Mouse (Mus musculus): ENCODE data around the gene Pitpnc1.

Pitpnc1 gene

DNA sequence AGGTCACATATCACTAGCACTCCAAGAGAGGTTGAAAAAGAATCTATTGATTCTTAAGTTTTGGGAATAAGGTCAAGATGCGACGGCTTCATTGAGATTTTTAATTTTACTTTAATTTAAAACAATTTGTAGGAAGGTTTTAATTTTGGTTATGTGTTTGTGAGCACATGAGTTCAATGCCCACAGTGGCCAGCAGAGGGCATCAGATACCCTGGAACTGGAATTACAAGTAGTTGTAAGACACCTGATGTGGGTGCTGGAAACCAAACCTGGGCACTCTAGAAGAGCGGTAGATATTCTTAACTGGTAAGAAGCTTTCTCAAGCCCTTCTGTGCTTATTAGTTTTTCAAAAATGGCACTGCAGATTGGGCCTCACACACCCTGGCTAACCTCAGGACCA is 203.0 kb downstream of the Pitpnc1 start:
- DNase-seq = no peak

DNA sequence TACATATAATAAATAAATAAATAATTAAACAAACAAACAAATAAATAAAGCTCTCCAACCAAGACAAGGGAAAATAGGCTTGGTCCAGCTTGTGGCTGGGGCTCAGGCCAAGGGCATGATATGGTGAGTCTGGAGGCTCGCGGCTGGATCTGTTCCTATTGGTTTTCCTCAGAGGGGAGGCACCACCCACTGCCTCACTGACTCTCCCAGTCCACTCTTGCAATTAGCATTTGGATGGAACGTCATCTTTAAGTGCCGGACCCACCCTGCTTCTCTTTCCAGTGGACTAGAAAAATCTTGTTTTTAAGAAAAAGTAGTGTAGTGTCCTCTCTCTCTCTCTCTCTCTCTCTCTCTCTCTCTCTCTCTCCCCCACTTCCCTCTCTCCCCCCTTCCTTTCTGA is 204.6 kb downstream of the Pitpnc1 start:
- no peak for DNase-seq

DNA sequence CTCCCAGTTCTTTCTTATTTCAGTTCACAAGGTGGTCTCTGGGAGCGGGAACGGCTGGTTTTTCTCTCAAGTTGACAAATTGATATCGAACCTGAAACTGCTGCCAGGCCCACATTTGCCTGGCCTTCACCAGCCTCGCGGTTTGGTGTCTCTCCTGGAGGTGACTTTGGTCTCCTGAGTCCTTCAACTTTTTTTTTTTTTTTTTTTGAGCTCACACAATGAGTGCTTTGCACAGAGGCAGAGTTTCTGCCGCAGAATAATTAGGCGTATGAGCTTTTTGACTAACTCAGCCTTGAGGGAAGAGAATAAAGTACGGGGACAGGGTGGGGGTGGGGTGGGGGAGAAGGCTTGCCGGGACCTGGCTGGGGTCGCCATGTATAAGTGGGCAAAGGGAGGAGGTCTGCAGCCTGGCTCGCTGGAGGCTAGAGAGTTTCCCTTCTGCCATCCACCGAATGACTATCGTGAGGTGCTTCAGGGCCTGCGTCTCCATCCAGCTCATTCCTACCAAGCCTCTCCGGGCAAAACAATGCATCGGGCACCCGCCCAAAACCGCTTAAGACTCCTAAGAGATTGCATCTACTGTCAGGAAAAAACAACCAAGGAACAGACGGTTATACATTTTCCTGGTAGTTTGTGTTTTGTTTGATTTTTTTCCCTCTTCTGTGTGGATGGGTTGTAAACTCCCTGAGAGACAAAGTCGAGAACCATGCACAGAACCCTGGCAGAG is 205.4 kb downstream of the Pitpnc1 start:
- DNase-seq = no peak

DNA sequence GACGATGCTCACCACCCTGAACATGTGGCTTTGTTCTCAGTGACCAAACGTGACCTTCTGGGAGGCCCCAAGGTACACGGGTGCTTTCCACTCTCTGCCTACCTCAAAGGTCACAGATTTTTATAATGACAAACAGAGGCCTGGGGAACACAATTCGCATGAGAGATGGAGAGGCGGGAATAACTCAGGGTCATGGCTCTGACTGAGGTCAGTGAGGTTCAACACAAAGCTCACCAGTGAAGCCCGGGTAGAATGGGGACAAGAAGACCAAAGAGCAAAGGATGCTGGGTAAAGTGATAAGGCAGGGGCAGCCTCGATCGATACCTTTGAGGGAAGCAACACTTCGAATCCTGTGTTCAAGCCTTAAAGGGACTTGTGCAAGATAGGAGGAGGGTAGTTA is 206.7 kb downstream of the Pitpnc1 start:
- no peak for DNase-seq

DNA sequence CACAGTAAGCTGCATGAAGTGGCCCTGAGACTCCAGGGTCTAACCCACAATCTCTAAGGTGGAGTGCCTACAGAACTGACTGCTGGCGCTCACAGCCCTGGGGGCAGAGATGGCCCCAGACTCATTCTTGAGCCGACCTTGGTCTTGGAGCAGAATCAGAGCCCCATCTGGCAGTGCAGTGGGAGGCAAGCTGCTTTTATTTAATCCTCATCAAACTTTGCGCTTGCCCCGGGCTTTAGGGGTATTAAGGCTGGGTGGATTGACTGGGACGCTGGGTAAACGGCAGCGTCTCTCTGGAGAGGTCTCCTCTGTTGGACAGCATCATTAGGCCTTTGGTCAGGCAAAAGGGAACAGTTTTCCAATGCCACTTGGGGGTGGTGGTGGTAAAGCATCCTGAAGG is 211.1 kb downstream of the Pitpnc1 start:
- DNase-seq = no peak

DNA sequence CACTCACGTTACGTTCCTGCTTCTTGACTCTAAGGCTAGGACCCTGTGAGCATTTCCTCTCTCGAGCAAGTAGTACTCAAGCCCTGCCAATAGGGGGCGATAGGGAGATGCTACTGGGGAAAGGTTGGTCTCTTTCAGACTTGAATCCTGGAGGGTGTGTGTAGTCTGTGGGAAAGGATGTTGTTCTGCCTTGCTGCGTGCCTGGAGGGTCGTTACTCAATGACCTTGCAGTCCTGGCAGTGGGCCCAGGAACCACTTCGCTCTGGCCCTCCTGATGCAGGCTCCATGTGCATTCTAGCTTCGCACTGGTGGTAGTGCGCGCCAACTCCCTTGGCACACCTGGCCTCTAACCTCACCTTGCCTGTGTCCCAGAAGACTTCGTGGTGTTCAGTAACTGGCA is 215.3 kb downstream of the Pitpnc1 start:
- DNase-seq = no peak

DNA sequence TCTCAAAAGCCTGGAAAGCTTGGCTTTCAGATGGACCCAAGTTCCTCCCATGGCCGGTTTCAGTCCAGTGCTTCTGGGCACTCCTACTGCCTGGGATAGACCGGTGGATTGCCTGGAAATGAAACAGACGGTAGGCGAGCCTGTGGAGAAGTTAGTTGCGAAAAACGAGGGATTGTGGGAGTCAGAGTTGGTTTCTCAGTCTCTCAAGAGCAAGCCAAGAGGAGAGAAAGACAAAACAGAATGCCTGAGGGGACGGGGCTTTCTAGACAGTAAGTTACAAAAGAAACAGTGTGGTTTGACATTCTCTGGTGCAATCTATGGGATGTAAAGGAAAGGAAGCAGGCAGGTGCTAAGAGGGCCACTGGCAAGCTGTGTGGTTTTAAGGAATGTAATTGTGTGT is 216.3 kb downstream of the Pitpnc1 start:
- no peak for DNase-seq

DNA sequence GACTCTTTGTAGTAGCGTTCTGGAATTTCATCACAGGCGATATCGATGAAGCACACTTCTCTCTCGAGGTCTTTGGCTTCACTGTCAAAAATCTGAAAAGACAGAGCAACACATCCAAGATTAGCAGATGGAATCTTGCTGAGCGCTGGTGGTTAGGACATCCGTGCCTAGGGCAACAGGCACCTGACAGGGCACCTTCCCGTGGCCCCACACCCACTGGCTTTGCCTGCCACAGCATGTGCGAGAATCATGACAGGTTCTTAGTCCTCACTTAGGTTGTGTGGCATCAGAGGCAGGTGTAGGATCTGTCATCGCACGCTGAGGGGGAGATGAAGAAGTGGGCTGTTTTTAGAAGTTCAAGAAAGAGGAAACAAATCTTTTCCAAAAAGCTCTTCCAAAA is 218.5 kb downstream of the Pitpnc1 start:
- DNase-seq = no peak

DNA sequence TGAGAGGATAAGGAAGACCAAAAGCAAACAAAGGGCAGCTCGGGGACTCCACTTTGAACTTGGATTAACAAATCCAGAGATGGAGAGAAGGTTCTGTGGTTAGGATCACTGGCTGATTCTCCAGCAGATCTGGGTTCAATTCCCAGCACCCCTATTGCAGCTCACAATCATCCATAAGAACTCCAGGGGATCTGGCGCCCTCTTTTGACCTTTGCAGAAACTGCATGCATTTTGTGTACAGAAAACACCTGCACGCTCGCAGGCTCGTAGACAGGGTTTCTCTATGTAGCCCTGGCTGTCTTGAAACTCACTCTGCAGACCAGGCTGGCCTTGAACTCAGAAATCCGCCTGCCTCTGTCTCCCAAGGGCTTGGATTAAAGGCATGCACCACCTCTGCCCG is 219.0 kb downstream of the Pitpnc1 start:
- no peak for DNase-seq

DNA sequence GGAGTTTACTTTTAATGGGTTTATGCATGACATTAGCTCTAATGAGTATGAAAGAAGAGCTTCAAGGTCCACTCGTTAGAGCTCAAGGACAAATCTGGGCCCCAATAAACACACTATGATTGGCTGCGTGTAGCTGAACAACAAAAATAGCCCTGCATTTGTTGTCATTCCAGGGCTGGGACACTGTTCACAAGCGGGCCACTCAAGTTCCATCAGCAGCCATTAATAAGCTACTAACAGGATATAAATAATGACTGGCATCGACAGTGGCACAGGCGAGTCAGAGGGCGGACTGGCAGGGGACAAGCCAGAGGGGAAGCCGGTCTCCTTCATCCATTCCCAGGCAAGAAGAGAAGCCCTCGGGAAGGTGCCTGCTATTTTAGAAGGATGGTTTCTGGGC is 219.6 kb downstream of the Pitpnc1 start:
- DNase-seq = no peak

DNA sequence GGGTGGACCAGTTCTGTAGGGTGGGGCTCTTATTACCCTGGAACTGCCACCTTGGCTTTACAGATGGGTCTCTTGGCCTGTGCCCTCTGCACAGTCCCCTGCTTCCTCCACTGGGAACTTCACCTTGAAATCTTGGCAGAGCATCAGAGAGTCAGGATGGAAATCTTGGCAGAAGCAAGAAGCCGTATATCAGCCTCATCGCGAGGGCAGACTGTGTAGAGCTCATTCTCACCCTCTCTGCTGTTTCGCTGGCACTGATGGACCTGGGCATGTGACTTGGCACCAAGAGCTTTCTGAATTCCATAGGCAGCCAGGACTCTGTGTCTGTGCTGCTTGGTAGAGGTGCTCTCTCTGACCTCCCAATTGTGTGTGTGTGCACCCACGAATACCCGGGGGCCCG is 221.7 kb downstream of the Pitpnc1 start:
- DNase-seq = no peak

DNA sequence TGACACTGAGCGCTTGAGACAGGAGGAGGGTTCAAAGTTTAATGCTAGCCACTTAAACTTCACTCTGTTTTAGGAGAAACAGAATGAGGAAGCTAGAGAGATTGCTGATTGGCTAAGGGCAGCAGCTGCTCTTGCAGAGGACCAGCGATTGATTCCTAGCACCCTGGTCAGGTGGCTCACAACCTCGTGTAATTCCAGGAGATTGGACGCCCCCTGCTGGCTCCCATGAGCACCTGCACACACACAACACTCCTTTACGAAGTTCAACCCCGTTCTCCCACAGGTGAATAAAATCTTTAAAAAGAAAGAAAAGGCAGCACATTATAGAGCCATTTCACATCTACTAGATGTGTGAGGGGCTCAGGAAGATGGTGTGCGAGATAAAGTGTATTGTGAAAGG is 224.8 kb downstream of the Pitpnc1 start:
- no peak for DNase-seq

DNA sequence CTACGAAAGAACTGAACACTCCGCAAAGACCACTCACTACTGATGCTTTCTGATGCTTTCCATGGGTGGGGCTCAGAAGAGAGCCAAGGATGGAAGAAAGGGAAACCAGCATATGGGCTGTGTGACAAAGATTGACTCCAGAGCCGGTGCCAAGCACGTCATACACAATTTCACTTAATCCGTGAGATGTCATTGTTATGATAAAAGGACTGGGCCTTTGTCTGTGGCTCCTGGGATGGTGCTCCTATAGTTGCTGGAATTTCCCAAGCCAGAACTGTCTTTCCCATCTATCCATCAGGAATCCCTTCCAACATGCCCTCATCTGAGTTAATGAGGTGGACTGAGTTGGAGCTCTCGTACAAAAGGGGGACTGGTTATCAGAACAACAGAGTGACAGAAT is 227.4 kb downstream of the Pitpnc1 start:
- no peak for DNase-seq

DNA sequence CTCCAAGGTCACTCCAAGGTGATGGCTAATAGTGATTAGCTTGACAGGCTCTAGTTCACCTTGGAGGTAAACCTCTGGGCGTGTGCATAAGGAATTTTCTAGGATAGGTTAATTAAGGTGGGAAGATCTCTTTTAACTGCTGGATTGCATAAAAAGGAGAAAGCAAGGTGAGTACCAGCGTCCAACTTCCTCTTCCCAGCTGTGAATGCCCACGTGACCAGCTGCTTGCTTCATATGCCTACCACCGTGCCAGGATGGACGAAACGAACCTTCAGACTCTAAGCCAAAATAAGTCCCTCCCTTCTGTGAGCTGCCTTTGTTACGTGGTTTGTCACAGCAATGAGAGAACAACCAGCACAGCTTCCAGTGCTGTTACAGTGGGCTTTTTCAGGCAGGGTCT is 228.8 kb downstream of the Pitpnc1 start:
- DNase-seq = no peak

DNA sequence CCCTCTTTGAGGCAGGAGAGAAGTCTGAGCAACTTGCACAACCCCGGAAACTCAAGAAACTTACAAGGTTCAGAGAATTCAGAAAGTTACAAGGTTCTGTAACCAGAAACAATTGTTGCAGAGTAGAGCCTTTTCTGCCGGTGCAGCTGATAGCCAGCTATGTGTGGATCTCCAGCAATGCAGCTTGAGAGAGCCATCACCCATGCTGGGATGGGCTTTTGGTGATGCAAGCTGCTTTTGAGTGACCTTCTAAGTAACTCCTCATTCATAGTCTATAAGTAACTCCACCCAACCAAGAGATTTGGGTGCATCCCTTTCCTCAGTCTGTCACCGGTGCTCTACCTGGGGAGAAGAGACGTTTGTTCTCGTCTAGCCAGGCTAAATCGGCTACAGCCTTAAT is 232.0 kb downstream of the Pitpnc1 start:
- no peak for DNase-seq

DNA sequence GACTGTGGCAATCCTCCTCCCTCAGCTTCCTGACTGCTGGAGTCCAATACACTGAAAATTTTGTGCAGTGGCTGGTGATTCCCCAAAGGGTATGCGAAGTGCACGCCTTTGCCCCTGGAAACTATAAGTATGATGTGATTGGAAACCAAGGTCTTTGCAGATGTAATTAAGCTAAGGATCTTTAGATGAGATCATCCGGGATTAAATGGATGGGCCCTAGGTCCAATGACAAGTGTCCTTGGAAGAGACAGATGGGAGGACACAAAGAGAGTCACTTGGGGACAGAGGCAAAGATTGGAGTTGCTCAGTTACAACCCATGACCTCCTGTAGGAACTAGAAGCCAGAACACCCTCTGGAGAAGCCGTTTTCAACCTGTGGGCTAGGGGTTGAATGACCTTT is 233.0 kb downstream of the Pitpnc1 start:
- no peak for DNase-seq

DNA sequence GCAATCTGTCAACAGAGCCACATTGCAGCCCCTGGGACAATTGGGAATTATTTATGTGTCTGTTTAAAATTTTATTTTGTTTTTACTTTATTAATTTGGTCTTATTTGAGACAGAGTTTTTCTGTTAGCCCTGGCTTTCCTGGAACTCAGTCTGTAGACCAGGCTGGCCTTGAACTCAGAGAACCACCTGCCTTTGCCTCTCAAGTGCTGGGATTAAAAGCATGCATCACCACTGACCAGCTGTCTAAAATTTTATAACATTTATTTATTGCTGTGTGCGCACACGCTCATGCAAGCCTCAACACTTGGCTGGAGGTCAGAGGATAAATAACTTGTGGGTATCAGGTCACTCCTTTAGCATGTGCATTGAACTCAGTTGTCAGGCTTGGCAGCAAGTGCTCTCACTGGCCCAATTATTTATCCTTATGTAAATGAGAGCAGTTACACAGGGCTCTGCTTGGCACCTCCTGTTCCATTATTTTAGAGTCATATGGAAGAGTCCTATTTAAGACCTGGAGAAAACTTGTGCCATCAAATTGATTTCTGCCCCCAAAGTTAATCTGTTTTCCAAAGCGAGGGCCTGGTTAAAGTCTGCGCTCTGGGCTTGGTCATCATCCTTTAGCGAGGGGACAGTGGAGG is 237.1 kb downstream of the Pitpnc1 start:
- no peak for DNase-seq

DNA sequence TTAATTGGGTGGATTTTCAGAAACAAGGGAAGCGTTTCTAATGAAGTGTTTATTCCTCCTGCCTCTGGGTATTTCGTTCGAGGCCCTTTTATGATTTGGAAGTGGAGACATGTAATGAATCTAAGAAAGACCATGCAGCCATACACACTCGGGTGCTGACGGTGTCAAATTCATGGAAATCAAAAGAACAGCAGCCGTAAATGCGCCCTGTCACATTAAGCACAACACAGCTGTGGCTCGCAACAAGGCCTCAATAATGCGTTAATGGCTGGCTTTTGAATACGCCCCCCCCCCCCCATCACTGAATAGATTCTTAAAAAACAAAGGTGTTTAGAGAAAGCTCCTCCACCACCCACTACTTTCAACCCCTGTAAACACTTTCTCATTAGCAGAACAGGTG is 240.4 kb downstream of the Pitpnc1 start:
- no peak for DNase-seq

DNA sequence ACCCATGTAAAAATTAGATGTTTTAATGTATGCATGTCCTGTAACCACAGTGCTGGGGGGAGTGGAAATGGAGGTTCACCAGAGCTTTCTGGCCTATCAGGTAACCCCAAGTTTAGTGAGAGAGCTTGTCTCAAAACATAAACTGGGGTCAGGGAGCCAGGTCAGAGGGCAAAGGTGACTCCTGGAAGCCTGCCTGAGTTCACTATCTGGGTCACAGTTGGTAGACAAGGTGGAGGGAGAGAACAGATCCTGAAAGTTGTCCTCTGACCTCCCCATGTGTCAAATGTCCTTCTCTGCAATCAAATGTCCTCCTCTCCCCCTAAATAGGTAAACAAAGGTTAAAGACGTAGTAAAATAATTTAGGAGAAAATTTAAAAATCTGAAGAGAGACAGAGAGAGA is 244.1 kb downstream of the Pitpnc1 start:
- DNase-seq = no peak

DNA sequence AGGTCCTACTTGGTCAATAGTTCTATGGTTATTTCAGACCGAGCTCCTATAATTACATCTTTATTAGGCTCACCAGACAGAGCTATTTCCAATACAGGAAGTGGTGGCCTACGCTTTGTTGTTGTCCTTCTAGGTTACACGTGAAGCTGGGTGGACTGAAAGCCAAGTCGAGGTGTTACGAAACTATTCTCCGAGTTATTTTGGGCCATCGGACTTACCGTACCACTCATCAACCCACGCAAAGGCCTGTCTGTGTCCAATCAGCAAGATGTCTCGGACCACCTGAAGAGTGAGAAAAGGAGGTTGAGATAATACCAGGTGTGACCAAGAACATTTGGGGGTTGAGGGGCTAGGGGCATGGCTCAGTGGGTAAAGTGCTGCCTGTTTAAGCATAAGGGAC is 244.5 kb downstream of the Pitpnc1 start:
- DNase-seq = no peak

DNA sequence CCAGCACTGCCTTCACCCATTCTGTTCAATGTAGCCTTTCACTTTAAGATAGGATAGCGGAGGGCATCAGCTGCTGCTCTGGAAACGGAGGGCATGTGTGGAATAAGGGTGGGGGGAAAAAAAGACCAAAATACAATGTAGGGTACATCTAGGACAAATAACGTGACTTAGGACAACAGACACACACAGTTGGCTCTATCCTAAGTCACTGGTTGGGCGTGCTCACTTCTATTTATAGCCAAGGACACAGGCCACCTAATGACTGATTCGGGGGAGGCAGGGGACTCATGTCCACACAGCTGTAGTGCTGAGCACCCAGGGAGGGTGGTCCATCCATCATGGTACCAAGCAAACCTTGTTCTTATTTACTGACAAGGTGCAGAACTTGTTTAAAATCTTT is 245.2 kb downstream of the Pitpnc1 start:
- no peak for DNase-seq

DNA sequence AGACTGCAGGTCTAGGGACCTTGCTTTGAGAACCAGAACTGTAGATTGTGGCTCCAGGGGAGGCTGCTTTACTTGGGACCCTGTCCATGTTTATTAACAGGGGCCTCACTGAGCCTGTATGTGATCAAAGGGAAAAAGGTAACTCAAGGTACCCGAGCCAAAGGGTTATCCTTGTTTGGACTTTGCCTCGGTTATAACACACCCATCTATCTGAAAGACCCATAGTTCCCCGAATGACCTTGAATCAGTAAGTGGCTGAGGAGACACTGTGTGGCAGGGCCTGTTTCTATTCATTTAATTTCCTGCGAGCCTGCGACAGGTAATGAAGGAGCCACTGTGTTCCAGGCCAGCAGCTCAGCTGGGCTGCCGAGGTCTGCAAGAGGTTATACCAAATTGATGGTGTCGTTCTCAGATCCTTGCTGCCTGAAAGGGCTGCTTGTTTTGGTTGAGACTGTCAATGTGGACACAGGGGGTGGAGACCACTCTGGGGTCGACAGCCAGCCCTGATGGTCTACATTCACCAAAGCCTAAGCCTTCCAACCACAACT is 246.8 kb downstream of the Pitpnc1 start:
- peak; percentile 16 for DNase-seq

DNA sequence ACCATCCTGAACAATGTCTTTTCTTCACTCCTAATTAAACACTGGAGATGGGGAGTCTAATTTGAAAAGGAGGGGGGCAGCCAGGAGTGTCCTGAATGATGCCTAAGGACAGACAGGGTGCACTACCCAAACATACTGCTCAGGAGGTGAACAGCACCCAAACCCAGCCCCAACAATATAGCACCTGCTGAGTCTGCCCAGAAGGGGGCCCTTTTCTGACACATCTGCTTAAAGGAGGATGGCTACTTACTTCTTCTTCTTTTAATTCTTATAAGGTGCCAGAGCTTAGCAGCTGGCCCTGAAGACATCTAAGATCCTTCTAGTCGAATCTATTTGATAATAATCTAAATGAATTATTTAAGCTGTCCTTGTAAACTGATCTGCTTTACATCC is 247.3 kb downstream of the Pitpnc1 start:
- DNase-seq = no peak

DNA sequence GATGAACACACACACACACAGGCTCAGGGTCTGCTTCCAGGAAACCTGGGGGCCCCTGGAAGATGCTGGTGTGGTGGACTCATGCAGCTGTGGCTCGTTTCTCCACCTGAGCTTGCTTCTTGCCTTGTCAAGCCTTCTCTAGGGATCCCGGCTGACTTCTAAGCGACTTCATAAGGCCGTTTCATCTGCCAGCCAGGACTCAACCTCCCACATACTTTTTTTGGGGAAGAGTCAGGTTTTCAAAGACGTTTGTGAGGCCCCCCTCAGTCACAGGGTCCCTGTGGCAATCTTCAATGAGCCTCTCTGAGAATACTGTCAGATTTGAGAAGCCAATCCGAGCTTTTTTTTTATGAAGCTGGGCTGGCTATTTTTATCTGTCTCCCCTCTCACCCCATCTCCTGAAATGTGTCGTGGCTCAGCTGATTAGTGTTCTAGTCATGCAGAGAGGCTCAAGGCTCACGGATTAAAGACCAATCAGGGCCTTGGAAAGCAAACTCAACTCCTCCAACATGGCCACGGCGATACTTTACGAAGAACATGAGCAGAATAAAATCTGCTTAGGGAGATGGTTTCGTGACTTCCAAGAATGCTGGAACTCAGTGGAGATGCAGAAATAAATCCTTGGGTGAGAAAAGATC is 247.8 kb downstream of the Pitpnc1 start:
- DNase-seq = no peak

Measured in embryo, embryonic 11 days (tissue).